Mouse (Mus musculus) kidney, postnatal 4 days (tissue): ENCODE results near the gene Faiml.
A peak's percentile ranks its signal among the peaks of the same experiment; 100 is the strongest.

Source experiments
- DNase-seq, 2 experiments: peaks; one replicate each; pipeline ENCODE4 v3.0.0; 2021; ENCODE audit warnings: mixed read lengths in 2 of 2

Faiml gene

DNA sequence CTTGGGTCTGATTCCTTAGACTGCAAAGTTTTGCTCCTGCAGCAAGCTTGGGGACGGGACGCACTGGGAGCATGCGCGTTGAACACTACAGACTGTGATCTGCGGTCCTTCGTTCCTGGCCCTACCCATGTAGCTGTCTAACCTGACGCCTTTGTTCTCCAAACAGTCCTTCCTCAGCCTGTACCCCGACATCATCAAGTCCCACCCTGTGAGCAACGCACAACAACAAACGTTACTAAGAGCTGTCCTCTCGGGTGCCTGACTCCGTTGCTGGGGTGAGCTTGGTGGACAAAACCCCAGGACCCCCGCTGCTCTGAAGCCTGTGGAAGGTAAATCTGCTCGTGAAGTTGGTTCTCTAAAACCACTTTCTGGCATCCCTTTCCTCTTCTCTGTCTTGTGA is at the start of gene Faiml:
Faiml (minus strand) TSS at position 101 of the 400 bp plus-strand sequence.
- DNase-seq, result no peak

DNA sequence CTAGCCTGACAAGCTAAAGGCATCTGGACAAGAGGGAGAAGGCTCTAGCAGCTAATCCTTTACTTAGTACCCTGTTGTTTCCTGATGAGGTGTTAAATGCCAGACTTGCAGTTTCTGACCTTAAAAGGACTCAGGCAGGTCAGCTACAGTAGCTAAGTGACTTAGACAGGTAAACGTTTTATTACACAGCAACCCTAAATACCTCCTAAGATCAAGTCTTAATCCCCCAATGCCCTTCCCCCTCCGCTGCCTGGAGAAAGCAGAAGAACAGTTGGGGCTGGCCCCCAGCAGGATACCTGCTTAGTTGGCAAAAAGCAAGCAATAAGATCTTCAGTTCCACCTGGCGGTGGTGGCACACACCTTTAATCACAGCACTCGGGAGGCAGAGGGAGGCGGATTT is 21.9 kb upstream of the Faiml start:
- DNase-seq, result no peak

DNA sequence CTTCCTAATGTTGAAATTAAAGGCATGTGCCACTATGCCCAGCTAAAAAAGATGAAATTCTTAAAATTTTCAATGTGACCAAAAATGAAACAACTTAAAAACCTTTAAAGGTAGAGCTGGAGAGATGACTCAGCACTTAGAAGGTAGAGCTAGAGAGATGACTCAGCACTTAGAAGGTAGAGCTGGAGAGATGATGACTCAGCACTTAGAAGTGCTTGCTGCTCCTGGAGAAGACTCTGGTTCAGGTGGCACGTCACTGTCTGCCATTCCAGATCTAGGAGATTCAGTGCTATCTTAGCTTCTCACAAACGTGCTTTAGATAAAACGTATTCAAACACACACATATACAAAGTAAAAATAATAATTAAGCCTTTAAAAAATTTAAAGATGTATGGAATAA is 19.8 kb upstream of the Faiml start:
- no peak for DNase-seq

DNA sequence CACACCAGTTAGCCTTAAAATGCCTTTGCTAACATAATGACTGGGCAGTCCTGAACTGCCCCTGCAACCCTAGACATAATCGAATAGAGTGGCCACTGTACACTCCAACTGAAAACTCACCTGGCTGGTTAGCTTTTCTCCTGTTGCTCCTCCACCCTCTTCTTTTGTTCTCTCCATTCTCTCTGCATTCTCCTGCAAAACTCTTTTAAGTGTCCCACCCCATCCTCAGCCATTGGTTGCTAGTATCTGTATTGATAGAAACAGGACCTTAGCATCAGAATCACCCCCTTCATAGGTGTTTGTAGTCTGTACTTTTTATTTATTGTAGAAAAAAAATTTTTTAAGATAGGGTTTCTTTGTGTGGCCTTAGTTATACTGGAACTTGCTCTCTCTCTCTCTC is 19.2 kb upstream of the Faiml start:
- DNase-seq, result no peak

DNA sequence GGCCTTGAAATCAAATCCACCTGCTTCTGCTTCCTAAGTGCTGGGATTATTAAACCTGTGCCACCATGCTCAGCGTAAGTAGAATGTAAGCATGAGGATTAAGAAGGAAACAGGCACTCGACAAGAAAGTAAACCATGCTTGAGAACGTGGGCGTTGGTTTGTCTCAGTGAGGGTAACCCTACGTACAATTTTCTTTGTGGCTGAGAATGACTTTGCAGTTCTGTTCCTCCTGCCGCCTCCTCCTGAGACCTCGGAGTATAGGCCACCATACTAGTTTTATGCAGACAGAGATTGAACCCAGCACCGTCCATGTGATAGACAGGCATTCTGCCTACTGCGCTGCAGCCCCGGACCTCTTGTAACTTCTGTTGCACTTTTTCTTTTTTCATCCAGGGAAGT is 16.8 kb upstream of the Faiml start:
- DNase-seq, result no peak

DNA sequence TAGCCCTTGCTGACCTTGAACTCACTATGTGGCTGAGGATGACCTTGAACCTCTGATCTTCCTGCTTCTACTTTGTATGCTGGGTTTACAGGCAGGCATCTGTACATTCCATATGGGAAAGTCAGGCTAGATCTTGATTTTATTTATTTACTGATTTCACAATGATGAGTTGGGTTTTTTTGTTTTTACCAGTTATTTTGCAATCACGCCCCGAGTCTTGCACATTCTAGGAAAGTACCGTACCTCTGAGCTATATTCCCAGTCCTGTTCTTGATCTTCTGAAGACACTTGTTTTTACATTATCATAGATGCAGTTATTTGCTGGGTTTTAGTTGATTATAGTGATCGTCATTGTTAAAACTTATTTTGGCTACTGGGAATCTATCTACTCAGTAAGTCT is 11.9 kb upstream of the Faiml start:
- DNase-seq, result no peak

DNA sequence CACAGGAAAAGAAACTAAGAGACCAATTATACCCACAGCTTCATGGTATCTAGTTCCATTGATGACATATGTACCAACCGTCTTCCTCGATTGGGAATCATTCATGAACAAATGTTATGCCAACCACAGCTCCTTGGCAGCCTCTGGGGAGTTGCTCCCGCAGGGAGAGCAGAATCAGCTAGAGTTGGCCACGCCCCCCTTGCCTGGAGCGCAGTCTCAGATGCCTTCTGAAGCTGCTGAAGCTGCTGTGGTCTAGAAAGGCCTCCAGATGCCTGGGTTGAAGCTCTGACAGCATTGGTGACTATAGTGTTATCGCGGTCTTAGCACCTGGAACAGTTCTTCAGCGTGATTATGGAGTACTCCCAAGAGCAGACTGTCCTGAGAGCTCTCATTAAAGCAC is 11.3 kb upstream of the Faiml start:
- no peak for DNase-seq

DNA sequence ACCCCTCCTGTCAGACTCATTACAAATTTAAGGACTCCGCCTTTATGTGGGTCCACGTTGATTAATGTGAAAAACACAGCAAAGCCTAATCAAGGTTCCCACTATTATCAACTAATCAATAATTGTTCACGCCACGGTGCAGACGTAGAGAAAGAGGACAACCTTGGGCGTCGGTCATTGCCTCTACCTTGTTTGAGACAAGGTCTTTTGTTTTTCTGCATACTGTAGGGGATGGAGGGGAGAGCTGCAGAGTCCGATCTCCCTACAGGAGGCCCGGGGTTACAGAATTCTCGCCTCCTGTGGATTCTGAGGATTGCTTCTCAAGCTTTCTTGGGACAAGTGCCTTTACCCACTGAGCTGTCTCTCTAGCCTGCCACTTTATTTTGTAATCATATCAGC is 6.9 kb upstream of the Faiml start:
- peak in 1 of 2 experiments; percentile 4 for DNase-seq

DNA sequence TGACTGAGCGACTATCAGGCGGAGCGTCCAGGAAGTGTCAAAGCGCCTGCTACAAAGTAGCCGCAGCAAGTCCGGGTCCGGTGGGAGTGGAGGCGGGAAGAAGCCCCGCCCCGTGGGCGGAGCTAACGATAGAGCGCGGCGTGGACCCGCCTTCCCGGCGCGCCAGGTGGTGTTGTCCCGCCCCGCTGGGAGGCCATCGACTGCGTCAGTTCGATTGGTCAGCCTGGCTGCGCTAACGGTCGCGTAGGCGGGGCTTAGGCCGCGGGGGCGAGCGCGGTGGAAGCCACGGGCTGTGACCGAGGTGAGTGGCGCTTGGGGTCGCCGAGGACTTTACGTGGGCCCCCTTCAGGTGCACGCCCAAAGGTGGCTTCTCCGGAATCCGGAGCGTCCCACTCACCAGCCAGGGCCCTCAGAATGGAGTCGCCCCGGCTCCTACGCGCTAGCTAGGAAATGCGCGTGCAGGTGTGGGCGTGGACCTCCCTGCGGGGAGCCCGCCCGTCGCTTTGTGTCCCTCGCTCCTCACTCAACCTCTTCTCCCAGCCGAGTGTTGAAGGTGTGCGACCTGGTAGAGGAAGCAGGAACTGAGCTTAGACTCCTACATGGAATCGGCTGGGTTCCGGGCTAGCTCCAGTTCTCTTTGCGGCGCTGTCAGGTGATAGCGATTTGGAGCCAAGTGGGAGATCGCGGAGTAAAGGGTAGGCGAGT is 6.3 kb upstream of the Faiml start, which contains the start of gene Cep70:
Cep70 (plus strand) TSS at position 178 of the 705 bp plus-strand sequence.
- peak; percentile 97 to 98 for DNase-seq

DNA sequence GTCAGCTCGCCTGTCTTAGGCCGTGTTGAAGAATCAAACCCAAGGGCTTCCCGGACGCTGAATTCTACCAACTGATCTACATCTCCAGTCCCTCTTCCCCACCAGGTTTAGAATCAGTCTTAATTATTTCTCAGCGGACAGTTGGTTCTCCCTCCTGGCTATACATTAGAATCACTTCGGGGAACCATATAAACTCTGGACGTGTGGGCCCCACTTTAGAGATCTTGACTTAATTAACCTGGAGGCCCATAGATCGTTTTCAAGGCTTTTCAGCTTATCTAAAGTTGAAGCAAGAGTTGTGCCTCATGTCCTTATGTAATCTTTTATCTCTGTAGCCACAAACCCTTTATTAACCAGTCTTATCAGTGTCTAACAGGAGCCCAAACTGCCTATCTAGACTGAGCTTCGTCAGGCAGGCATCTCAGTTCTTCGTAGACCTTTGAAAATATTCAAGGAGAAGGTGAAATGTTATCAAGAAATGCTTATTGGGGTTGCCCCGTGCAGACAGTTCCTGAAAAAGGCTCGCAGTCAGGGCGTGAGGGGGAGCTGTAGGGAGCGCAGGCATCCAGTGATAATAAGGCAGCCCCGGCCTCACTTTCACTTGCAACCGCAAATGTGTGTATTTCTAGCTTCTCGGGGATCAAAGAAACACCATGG is 5.6 kb upstream of the Faiml start:
- peak in 1 of 2 experiments; percentile 4 for DNase-seq

DNA sequence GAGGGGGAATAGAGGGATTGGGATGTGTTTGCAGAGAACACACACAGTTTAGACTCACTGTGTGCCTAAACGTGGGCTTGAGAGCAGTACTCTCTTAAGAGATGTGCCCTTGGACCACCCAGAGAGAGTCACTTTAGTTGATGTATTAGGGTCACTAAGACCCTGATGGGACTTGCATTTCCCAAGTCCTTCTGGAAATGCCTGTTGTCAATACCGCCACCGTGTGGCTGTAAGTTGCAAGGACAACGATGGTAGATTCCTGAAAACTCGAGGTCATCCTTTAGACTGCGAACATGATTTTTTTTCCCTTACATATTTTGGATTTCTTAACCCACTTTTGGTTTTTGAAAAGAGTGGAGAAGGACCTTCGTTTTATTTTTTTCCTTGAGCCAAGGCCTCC is 5.0 kb upstream of the Faiml start:
- DNase-seq, result peak; percentile 64 to 69

DNA sequence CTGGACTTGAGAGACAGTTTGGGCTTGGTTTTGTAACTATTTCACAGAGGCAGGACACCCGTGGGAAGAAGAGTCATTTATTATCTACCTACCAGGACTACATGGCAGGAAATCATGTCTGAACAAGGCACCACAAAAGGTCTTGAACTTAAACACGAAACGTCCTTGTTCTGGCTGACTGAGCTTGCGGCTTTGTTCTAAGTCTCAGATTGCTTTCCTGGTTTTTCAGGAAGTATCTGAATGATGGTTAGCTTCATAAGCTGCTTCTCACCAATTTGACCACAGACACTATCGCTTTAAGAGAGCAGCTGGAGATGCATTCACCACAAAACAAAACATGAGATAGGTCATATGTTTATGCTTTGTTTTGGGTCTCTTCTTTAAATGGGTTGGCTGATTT is 3.5 kb upstream of the Faiml start:
- no peak for DNase-seq

DNA sequence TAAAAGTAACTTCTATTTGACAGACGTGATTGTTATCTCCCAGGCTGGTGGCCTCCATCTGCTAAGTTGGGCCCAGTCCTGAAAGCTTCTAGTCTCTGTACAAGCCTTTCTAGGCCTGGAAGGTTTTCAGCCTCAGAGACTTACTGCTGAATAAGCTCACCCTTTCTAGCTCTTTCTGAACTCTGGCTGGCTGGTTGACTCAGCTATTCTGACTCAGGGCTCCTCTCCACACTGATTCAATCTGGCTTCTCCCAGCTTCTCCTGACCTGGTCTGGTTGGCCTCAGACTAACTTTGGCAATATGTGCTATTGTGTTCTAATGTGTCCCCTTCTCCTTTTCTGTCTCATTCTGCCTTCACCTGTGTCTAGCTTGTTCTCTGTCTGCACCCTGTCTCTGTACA is 2.2 kb upstream of the Faiml start:
- no peak for DNase-seq

DNA sequence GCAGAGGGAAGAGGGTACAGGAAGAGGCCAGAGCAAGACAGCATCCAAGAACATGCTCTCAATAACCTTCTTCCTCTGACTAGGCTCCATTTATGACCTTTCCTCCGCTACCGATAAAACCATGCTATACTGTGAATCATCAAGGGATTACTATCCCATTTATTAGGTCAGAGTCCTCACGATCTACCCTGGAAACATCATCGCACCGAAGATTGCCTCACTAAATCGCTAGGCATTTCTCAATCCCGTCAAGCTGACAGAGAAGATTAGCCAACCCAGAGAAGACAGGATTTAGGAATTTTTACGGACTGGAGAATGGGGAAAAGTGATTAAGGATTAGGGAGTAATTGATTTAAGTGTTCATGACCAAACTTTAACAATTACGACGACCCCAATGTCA is 1.2 kb upstream of the Faiml start:
- DNase-seq, result no peak

DNA sequence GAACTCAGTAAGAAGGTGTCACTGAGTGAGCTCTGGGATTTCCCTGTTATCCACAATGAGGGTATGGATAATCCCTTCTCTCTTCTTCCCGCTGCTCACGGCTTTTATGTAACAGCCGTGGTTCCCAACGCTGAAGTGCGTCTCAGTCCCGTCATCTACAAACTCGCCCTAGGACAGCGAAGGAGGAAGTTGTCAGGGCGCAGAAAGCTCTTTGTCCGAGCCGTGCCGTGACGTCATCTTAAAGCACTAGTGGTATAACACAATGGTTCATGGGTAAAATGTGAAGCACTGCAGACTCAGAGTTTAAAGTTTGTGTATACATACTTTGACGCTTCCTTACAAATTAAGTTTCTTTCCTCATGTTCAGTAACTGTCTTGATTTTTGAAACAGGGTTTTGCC is 7.6 kb downstream of the Faiml start:
- DNase-seq, result no peak

DNA sequence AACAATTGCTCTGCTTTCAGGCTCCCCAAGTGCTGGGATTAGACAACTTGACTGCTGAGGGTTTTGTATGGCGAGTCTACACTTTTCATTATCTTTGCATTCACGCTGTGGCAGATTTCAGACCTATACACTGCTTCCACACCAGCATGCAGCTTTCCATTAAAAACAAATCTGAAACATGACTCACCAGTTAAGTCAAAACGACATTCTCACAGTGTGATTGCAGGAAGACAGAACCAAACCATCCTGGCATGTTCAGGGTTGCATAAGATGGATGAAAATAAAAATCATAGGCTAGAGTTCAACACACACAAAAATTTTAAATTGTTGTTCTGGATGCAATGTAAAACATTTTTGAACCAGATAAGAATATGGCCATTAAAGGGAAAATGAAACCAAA is 12.5 kb downstream of the Faiml start:
- no peak for DNase-seq

DNA sequence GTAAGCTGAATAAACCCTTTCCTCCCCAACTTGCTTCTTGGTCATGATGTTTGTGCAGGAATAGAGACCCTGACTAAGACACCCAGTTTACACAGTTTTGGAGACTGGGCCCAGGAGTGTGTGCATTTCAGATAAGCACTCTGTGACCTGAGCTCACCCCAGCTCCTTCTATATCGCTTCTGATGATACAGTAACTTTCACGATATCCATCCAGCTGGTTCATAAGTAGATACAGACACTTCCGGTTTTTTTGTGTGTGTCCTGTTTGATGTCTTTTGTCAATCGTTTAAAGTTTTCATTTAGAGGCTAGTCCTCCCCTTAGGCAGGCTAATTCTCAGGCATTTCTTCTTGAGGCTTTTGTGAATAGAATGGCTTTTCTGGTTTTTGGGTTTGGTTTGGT is 15.4 kb downstream of the Faiml start:
- DNase-seq, result no peak

DNA sequence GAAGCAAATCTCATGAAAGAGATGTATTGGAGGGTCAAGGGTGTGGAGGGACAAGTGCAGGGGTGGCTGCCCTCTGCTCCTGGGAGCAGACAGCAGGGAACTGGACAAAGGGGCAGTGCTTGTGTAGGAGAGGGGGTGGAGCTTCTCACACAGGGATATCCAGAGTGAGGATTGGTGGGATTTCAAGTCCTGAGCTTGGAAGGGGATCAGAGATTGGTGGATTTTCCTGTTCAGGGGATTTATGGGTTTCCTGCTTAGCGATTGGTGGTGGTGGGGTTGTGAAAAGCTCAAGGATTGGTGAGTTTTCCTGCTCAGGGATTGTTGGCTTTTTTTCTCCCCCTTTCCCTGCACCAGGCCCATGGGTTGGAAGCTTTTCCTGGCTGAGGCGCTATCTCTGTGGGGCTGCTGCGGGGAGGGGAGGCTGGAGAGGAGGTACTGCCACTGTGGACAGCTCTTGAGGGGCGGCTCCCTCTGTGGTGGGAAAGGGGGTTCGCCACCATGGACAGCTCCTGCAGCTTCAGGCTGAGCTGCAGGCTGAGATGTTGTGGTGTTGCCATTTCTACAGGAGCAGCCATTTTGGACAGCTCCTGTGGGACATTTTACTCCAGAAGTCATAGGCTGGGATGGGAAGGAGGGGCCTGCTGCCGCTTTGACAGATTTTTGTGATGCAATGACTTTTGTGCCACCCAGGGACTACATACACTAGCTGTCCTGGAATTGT is 18.9 kb downstream of the Faiml start:
- DNase-seq, result peak; percentile 89 to 91

DNA sequence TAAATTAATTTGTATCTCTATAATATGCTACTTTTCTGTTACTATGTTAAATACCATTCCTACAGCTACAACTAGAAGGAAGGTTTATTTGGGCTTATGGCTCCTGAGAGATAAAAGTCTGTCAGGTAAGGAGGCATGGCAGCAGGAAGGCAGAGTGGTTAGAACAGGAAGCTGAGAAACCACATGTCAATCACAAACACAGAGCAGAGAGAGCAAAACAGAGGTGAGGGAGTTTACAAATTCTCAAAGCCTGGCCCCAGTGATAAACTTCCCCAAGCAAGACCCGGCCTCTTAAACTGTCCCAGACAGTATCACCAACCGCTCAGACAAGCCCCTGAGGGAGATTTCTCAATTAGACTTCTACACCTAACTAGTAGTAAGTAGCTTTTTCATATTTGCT is 20.9 kb downstream of the Faiml start:
- no peak for DNase-seq

DNA sequence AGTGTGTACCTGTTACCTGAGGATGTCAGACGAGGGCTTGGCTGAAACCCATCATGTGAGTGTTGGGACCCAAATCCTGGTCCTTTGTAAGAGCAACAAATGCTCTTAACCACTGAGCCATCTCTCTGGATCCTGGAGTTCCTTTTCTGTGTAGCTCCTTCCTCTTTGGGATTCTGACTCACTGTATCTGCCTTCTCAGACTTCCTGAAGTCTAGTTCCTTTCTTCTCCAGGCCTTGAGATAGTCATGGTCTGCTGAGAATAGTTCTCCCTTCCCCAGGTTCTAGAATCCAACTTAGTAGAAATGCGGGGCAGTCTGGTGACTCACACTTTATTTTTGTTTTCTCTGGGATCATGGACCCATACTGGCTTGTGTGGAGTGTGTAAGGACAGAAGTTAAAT is 24.4 kb downstream of the Faiml start:
- no peak for DNase-seq

DNA sequence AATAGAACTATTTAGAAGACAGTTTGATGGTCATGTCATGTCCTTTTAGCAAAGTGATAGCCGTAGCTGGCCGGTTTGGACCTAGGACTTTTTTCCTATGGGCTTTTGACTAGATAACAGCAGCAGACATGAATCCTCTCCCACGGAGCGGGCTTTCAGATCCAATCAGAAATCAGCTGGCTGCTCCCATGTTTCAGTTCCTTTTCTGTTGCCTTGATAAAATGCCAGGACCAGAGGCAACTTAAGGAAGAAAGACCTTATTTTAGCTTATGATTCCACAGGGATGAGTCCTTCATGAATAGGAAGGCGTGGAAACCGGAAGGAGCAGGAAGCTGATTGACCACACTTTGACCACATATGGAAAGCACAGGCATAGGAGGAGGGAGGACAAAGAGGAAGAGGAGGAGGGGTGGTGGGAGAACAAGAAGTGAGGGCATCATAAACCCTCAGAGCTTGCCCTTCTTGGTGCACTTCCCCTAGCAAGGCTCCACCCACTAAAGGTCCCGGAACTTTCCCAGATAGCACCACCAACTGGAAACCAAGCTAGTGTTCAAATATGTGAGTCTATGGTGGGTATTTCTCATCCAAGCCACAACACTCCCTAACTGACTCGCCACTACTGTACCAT is 53.9 kb downstream of the Faiml start:
- DNase-seq, result no peak

DNA sequence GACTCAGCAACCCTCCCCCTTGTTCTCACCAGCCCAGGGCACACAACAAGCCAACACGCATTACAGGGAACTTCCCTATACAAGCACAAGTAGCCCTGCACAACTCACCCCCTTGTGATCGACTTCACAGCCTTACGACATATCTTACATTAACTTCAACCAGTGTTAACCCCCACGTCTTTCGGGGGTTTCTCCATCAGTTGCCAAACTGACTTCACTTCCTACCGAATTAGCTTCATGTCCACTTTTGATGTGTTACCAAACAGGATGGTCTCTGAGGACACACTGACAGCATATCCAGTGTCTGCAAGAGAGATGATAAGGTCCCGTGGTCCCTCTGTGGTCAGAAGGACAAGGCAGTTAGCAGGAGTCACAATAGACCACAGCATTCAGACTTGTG is 54.9 kb downstream of the Faiml start:
- no peak for DNase-seq

DNA sequence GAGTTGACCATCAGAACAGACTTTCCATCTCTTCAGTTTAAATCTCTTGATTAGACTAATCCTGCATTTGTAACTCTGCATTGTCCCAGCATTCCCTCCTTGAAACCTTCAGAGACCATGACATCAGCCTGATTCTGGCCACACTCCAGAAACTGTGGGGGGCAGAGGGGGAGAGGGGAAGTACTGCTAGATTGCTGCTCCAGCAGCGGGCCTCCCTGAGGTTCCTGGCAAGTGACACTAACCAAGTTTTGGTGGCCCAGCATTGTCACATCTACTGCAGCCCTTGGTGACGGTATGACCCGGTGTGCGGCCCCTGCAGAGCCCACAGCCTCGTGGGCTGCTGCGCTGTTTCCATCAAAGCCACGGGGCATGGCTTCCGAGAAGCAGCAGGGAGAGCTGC is 56.8 kb downstream of the Faiml start:
- peak in 1 of 2 experiments; percentile 22 for DNase-seq
